ENCODE assay signal across 24 mouse cellular contexts in genomic region chr5:65217305-65218269, GRCm38 (mm10). TPM values are rescaled to one million over a fixed set of nuclear protein-coding genes. Genes with fewer than 3 reads are reported as not detected.
DNase-seq lines count a peak whose midpoint lies in the region; ATAC-seq and TF ChIP-seq lines count a peak whose summit lies in the region.
"Had no signal": no experiment of that assay in that cellular context is flagged by ENCODE, and none has a peak within 500 bp of the region (broad histone marks: within the 10 kb centered on the region; RNA-seq: fewer than 3 reads in every experiment).

No protein-coding gene starts in this region.

- H3K4me3 ChIP-seq in thymus, adult 2 months (ENCODE audit: control insufficient read depth, insufficient read depth, low read length): no peak overlapping the region
- no peak overlapping the region for H3K4me3 ChIP-seq in hindbrain, embryonic 11.5 days (ENCODE audit: low read depth, low read length)
- H3K4me3 ChIP-seq: forebrain, embryonic 13.5 days; heart, embryonic 12.5 days; hindbrain, embryonic 12.5 days; limb, embryonic 12.5 days; midbrain, embryonic 10.5 days; neural tube, embryonic 15.5 days had no signal

- no peak for TF ChIP-seq POLR2A in thymus, adult 2 months (IDR thresholded peaks at IDR 0.05; ENCODE audit: control insufficient read depth, extremely low read depth, insufficient read depth, low read length, poor library complexity)

- H3K9ac ChIP-seq in hindbrain, embryonic 11.5 days (ENCODE audit: low read depth, low read length): no peak overlapping the region
- H3K9ac ChIP-seq: forebrain, embryonic 13.5 days; heart, embryonic 12.5 days; hindbrain, embryonic 12.5 days; limb, embryonic 12.5 days; liver, postnatal 0 days; neural tube, embryonic 15.5 days had no signal

- 51% methylated on average over 11 of the region's 11 CpGs for WGBS in thymus, adult 2 months
- 94% methylated on average over 11 of the region's 11 CpGs for WGBS in hindbrain, embryonic 11.5 days

- DNase-seq in thymus, adult 2 months: peak; percentile 12
- no peak for DNase-seq in thymus, postnatal 4 days
- peak; percentile 62 for DNase-seq in induced T-regulatory cell, adult 2 months (ENCODE audit: low read depth)
- DNase-seq in naive thymus-derived CD4-positive, alpha-beta T cell, adult 2 months (ENCODE audit: low read depth): peak; percentile 68
- DNase-seq in cerebellum, adult 11-12 months: no peak
- DNase-seq in hindbrain, embryonic 11.5 days (ENCODE audit: low spot score): no peak
- DNase-seq: adrenal gland, adult 2 months; cerebellum, adult 18-20 months; cerebellum, postnatal 25 days; heart, postnatal 10 days; kidney, adult 8-10 months; kidney, postnatal 14 days; liver, postnatal 0 days; right cerebral cortex, adult 18-20 months had no signal

- no peak overlapping the region for H3K4me2 ChIP-seq in hindbrain, embryonic 11.5 days (replicated peaks; ENCODE audit: low read depth, low read length)
- H3K4me2 ChIP-seq: forebrain, embryonic 13.5 days; heart, embryonic 12.5 days; hindbrain, embryonic 12.5 days; limb, embryonic 12.5 days; liver, embryonic 11.5 days; neural tube, embryonic 15.5 days had no signal

- TF ChIP-seq CTCF in thymus, adult 2 months (IDR thresholded peaks at IDR 0.05; ENCODE audit: borderline replicate concordance, control insufficient read depth, extremely low read depth, insufficient read depth, low read length, poor library complexity): no peak

- no peaks in the 10 kb centered on the region for H3K27me3 ChIP-seq in thymus, adult 2 months (ENCODE audit: control insufficient read depth, insufficient read depth, low read length)
- no peaks in the 10 kb centered on the region for H3K27me3 ChIP-seq in hindbrain, embryonic 11.5 days (ENCODE audit: control insufficient read depth, insufficient read depth, low read length)
- H3K27me3 ChIP-seq: forebrain, embryonic 13.5 days; heart, embryonic 12.5 days; hindbrain, embryonic 12.5 days; limb, embryonic 12.5 days; neural tube, embryonic 15.5 days had no signal

- H3K4me1 ChIP-seq in thymus, adult 2 months (replicated peaks; ENCODE audit: control insufficient read depth, insufficient read depth, low read length): peaks cover 8% of the 10 kb centered on the region
- H3K4me1 ChIP-seq in hindbrain, embryonic 11.5 days (replicated peaks; ENCODE audit: control insufficient read depth, insufficient read depth, low read length): no peaks in the 10 kb centered on the region
- H3K4me1 ChIP-seq: forebrain, embryonic 13.5 days; heart, embryonic 12.5 days; hindbrain, embryonic 12.5 days; limb, embryonic 12.5 days; midbrain, embryonic 10.5 days; neural tube, embryonic 15.5 days had no signal

- no peaks in the 10 kb centered on the region for H3K36me3 ChIP-seq in thymus, adult 2 months (ENCODE audit: control insufficient read depth, insufficient read depth, low read length)
- H3K36me3 ChIP-seq in hindbrain, embryonic 11.5 days (ENCODE audit: control insufficient read depth, insufficient read depth, low read length): no peaks in the 10 kb centered on the region

- peak; percentile 91 for ATAC-seq in CD4-positive, CD25-positive, alpha-beta regulatory T cell, adult 4 months
- ATAC-seq in hindbrain, embryonic 11.5 days (ENCODE audit: low FRiP score): no peak
- ATAC-seq: forebrain, embryonic 13.5 days; liver, postnatal 0 days; lung, postnatal 0 days had no signal

- no peaks in the 10 kb centered on the region for H3K9me3 ChIP-seq in hindbrain, embryonic 11.5 days (ENCODE audit: control insufficient read depth, low read length)
- H3K9me3 ChIP-seq: forebrain, embryonic 13.5 days; heart, embryonic 12.5 days; hindbrain, embryonic 12.5 days; limb, embryonic 12.5 days; midbrain, embryonic 10.5 days; neural tube, embryonic 15.5 days had no signal

- peak overlapping the region; percentile 61 for H3K27ac ChIP-seq in thymus, adult 2 months (ENCODE audit: control insufficient read depth, insufficient read depth, low read length)
- H3K27ac ChIP-seq in hindbrain, embryonic 11.5 days (ENCODE audit: low read depth, low read length): no peak overlapping the region
- H3K27ac ChIP-seq: forebrain, embryonic 13.5 days; hindbrain, embryonic 12.5 days; limb, embryonic 12.5 days; macrophage; midbrain, embryonic 10.5 days; neural tube, embryonic 15.5 days had no signal

RNA-seq across cellular contexts. Expression of gene Wdr19, which starts 18.1 kb away (rescaled TPM):
- polyA plus RNA-seq in thymus, adult 2 months (2012; rRNA removed): 2.1 and 2.2 TPM in 2 replicates
- 1 to 10 TPM; 2.7 to 4.9 TPM for polyA plus RNA-seq in CD4-positive, CD25-positive, alpha-beta regulatory T cell, adult 4 months (2017; shearing (Covaris generic))
- 13.9 and 14.0 TPM in 2 replicates for polyA plus RNA-seq in hindbrain, embryonic 11.5 days (2014; fragmentation: Nextera tagmentation; extraction: Ambion mirVana)

Comparison
In these comparisons a context has a peak if more than half of its experiments do, and no peak if none do; other contexts are left out.
1. DNase-seq: peak in thymus, adult 2 months (single experiment), induced T-regulatory cell, adult 2 months (single experiment) and naive thymus-derived CD4-positive, alpha-beta T cell, adult 2 months (single experiment); none in thymus, postnatal 4 days (single experiment), cerebellum, adult 11-12 months (single experiment) and hindbrain, embryonic 11.5 days (single experiment).